Mouse (Mus musculus): ENCODE data around the gene Isg20. TPM values are rescaled to one million over a fixed set of nuclear protein-coding genes. Genes with fewer than 3 reads are reported as not detected.

The Isg20 gene
- 10.5 TPM for polyA plus RNA-seq (2012; fragmentation: generic; extraction: Trizol)

DNA sequence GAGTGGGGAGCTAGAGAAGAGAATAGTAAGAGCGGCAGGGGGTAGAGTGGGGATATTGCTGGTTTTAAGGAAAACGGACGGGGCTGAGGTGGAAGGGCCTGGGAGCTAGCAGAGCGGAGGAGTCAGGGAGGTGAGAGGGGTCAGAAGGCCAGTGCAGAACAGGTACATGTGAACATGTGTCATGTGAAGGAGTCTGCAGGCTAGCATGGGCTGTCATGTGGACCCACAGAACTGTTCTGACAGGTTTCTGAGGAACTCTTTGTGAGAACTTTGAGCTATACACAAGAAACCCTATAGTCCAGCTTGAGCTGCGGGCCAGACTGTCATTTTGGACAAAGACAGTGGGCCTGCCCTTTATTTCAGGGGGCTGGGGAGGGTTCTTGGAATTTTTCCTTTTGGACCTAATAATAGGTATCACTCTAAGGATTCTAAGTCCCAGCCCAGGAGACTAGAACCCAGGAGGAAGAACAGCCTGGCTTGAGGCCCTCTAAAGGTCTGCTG, at the start of gene Isg20:
TSS of gene Isg20 (plus strand) at position 451 of the 501 bp plus-strand sequence.
- Histone ChIP-seq H3K4me3 (peak within 1 kb of the TSS; percentile 29), H3K36me3 (ENCODE audit: control insufficient read depth, insufficient read depth) (peaks cover 12% of the 10 kb centered on the region), H3ac (ENCODE audit: control insufficient read depth, insufficient read length) (no peak within 1 kb of the TSS), H3K27me3 (ENCODE audit: control insufficient read depth, insufficient read depth, insufficient read length) (no peaks in the 10 kb centered on the region), H3K79me2 (ENCODE audit: control insufficient read depth, insufficient read depth) (no peaks in the 10 kb centered on the region), H3K4me2 (ENCODE audit: low read depth) (peak within 1 kb of the TSS; percentile 94)
- no peak for TF ChIP-seq TCF3 (IDR thresholded peaks at IDR 0.05; ENCODE audit: insufficient read length, low read depth)
- TF ChIP-seq POLR2AphosphoS2 (IDR thresholded peaks at IDR 0.05; ENCODE audit: insufficient read length, low read depth), result peak; percentile 53

DNA sequence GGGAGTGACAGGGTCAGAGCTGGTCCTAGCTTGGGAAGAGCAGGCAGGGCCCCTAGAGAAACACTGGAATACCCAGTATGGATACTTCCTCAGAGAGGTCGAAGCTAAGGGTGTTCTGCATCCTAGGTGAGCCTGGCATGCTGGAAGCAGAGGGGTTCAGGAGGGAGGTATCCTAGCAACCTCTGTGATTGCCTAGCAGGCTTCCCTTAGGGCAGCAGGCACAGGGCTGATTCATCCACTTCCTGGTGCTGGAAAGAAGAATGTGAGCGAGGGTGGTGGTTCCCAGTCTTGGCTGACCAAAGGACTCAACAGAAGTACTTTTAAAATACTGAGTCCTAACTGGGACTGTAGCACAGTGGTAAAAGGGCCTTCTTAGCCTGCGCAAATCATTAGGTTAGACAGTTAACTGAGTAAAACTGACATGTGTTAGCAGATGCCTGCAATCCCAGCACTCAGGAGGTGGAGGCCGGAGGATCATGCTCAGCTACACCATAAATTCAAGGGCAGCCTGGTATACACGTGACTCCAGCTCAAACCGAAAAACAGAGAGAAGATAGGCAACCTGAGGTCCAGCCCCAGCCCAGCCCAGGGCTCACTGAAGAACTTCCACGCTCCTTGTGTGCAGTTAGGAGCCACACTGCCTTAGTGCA, 49.3 kb upstream of the Isg20 start:
- no peak overlapping the region for H3ac ChIP-seq (ENCODE audit: control insufficient read depth, insufficient read length)
- H3K79me2 ChIP-seq (ENCODE audit: control insufficient read depth, insufficient read depth), result no peaks in the 10 kb centered on the region
- H3K27me3 ChIP-seq (ENCODE audit: control insufficient read depth, insufficient read depth, insufficient read length), result peaks cover 35% of the 10 kb centered on the region
- H3K4me3 ChIP-seq, result no peak overlapping the region
- no peaks in the 10 kb centered on the region for H3K36me3 ChIP-seq (ENCODE audit: control insufficient read depth, insufficient read depth)
- TF ChIP-seq MYOG (IDR thresholded peaks at IDR 0.05; ENCODE audit: control insufficient read depth in 1 of 3, insufficient read depth in 1 of 3, insufficient read length in 2 of 3, low read depth in 2 of 3), result no peak
- no peak for TF ChIP-seq CEBPB (IDR thresholded peaks at IDR 0.05; ENCODE audit: insufficient read depth, poor library complexity, severe bottlenecking)
- no peak for TF ChIP-seq POLR2AphosphoS2 (IDR thresholded peaks at IDR 0.05; ENCODE audit: insufficient read length, low read depth)
- TF ChIP-seq MAX (IDR thresholded peaks at IDR 0.05; ENCODE audit: low read depth), result no peak
- H3K4me2 ChIP-seq (ENCODE audit: low read depth), result no peak overlapping the region

DNA sequence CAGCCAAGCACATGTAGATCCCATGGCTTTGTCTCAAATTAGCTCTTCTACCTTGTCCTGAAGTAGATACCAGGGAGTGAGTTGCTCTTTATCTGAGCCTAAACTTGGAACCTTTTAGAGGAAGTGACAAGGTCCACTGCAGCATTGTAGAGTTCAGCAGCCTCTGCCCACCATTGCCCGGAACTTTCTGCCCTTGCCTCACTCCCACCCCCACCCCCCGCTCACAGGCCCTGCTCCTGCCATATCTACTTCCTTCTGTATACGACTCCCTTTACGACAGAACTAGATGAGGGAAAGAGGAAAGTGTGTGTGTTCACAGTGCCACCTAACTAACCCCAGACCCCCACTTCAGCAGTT, 48.8 kb upstream of the Isg20 start:
- no peak for TF ChIP-seq USF1 (IDR thresholded peaks at IDR 0.05; ENCODE audit: low read depth)
- TF ChIP-seq MAX (IDR thresholded peaks at IDR 0.05; ENCODE audit: low read depth), result no peak
- no peak for TF ChIP-seq TCF3 (IDR thresholded peaks at IDR 0.05; ENCODE audit: insufficient read length, low read depth)
- no peak for TF ChIP-seq POLR2A (IDR thresholded peaks at IDR 0.05; ENCODE audit: insufficient read length, low read depth)
- no peak for TF ChIP-seq MYOD1 (IDR thresholded peaks at IDR 0.05; ENCODE audit: control insufficient read depth in 1 of 3, insufficient read length in 2 of 3, low read depth in 2 of 3)
- no peak for TF ChIP-seq TCF12 (IDR thresholded peaks at IDR 0.05; ENCODE audit: insufficient read depth, poor library complexity, severe bottlenecking)
- no peak for TF ChIP-seq MYOG (IDR thresholded peaks at IDR 0.05; ENCODE audit: control insufficient read depth in 1 of 3, insufficient read depth in 1 of 3, insufficient read length in 2 of 3, low read depth in 2 of 3)
- no peak for TF ChIP-seq CEBPB (IDR thresholded peaks at IDR 0.05; ENCODE audit: insufficient read depth, poor library complexity, severe bottlenecking)
- TF ChIP-seq POLR2AphosphoS2 (IDR thresholded peaks at IDR 0.05; ENCODE audit: insufficient read length, low read depth), result no peak
- no peak for TF ChIP-seq SRF (IDR thresholded peaks at IDR 0.05; ENCODE audit: control insufficient read depth, insufficient read length, low read depth)
- TF ChIP-seq REST (IDR thresholded peaks at IDR 0.05; ENCODE audit: insufficient read depth, insufficient read length), result no peak
- no peak for TF ChIP-seq E2F4 (IDR thresholded peaks at IDR 0.05; ENCODE audit: insufficient read depth)
- Histone ChIP-seq H3K36me3 (ENCODE audit: control insufficient read depth, insufficient read depth) (no peaks in the 10 kb centered on the region), H3ac (ENCODE audit: control insufficient read depth, insufficient read length) (no peak overlapping the region), H3K79me2 (ENCODE audit: control insufficient read depth, insufficient read depth) (no peaks in the 10 kb centered on the region), H3K27me3 (ENCODE audit: control insufficient read depth, insufficient read depth, insufficient read length) (peaks cover 30% of the 10 kb centered on the region), H3K4me2 (ENCODE audit: low read depth) (no peak overlapping the region), H3K4me3 (no peak overlapping the region)

DNA sequence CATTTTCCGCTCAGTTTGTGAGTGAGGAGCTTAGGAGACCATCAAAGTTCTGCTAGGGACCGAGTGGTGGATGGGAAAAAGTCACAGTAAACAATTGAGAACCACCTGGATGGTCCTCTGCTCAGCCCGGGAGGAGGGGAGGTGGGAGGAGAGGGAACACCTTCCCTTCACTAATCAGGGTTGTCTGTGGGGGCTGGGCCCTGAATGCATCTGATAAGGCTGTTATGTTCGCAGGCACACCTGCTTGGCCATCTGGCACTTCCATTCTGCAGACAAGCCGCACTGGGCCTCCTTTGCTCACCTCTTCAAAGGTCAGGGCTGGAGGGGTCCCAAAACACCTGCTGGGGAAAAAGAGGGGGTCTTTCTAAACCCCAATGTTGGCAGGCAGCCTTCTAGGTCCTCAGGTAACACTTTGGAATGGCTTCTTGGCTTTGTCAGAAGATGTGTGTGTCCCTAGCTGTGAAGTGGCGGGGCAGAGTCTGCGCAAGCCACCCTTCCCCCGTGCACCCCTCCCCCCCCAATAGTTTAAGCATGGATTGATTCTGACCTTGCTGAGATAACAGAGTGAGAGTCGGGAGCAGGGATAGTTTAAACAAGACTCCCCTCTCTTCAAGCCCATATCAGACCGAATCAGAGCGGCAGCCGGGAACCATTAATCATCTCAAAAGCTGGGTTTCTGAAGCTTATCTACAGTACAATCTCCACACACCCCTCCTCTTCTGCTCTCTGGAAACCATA, 47.8 kb upstream of the Isg20 start:
- TF ChIP-seq TCF12 (IDR thresholded peaks at IDR 0.05; ENCODE audit: insufficient read depth, poor library complexity, severe bottlenecking) (no peak), POLR2AphosphoS2 (IDR thresholded peaks at IDR 0.05; ENCODE audit: insufficient read length, low read depth) (no peak), E2F4 (IDR thresholded peaks at IDR 0.05; ENCODE audit: insufficient read depth) (no peak), REST (IDR thresholded peaks at IDR 0.05; ENCODE audit: insufficient read depth, insufficient read length) (no peak), POLR2A (IDR thresholded peaks at IDR 0.05; ENCODE audit: insufficient read length, low read depth) (no peak), MYOD1 (IDR thresholded peaks at IDR 0.05; ENCODE audit: control insufficient read depth in 1 of 3, insufficient read length in 2 of 3, low read depth in 2 of 3) (no peak), TCF3 (IDR thresholded peaks at IDR 0.05; ENCODE audit: insufficient read length, low read depth) (no peak), CEBPB (IDR thresholded peaks at IDR 0.05; ENCODE audit: insufficient read depth, poor library complexity, severe bottlenecking) (no peak)
- Histone ChIP-seq H3K79me2 (ENCODE audit: control insufficient read depth, insufficient read depth) (no peaks in the 10 kb centered on the region), H3K4me2 (ENCODE audit: low read depth) (no peak overlapping the region), H3K4me3 (no peak overlapping the region), H3ac (ENCODE audit: control insufficient read depth, insufficient read length) (no peak overlapping the region), H3K36me3 (ENCODE audit: control insufficient read depth, insufficient read depth) (no peaks in the 10 kb centered on the region), H3K27me3 (ENCODE audit: control insufficient read depth, insufficient read depth, insufficient read length) (peaks cover 25% of the 10 kb centered on the region)

DNA sequence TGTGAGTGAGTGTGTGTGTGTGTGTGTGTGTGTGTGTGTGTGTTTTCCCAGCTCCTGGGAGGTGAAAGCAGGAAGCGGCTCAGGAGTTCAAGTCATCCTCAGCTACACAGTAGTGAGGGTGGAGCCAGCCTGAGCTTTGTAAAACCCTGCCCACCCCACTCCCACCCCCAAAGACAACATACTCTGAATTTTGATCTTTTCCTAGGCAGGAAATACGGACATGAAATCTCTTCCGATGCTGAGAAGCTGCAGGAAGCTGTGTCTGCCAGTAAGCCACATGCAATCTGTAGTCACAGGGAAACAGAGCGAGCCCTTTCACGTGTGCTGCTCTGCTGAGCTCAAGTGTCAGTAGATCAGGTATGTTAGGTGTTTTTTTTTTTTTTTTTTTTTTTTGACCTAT, 44.5 kb upstream of the Isg20 start:
- H3K36me3 ChIP-seq (ENCODE audit: control insufficient read depth, insufficient read depth), result no peaks in the 10 kb centered on the region
- H3K4me2 ChIP-seq (ENCODE audit: low read depth), result no peak overlapping the region
- H3ac ChIP-seq (ENCODE audit: control insufficient read depth, insufficient read length), result no peak overlapping the region
- H3K4me3 ChIP-seq, result no peak overlapping the region
- H3K27me3 ChIP-seq (ENCODE audit: control insufficient read depth, insufficient read depth, insufficient read length), result peaks cover 38% of the 10 kb centered on the region
- TF ChIP-seq E2F4 (IDR thresholded peaks at IDR 0.05; ENCODE audit: insufficient read depth) (no peak), SRF (IDR thresholded peaks at IDR 0.05; ENCODE audit: control insufficient read depth, insufficient read length, low read depth) (no peak)
- H3K79me2 ChIP-seq (ENCODE audit: control insufficient read depth, insufficient read depth), result no peaks in the 10 kb centered on the region

Measured in myocyte (in vitro differentiated cells).